Mouse (Mus musculus): ENCODE data around the gene Mum1. TPM values are rescaled to one million over a fixed set of nuclear protein-coding genes. Genes with fewer than 3 reads are reported as not detected.

Mum1 gene
- total and polyA plus RNA-seq, 2 experiments from 2014 or later: 45.8 to 49.3 TPM

DNA sequence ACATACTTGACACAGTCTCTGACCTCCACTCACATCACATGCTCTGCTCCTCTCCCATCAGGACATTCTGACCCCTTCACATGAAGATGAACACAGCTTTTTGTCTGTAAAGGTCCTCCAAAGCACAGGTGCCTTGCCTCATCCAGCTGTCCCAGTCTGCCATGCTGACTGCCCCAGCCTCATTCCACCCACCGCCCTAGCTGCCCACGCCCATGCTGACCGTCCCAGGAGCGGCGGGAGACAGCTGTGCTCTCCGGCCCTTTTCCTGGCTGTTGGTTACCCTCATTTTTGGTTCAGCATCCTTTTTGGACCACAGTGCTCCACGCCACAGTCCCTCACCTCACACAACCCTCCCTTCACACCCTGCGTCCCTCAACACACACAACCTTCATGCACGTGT lies 52.2 kb downstream of the Mum1 start:
- Histone ChIP-seq H3K9ac (replicated peaks; ENCODE audit: low read length) (no peak overlapping the region), H3K27ac (no peak overlapping the region), H3K4me3 (ENCODE audit: low read length) (no peak overlapping the region), H3K4me1 (ENCODE audit: insufficient read depth, low read length) (no peaks in the 10 kb centered on the region), H3K9me3 (ENCODE audit: low read length) (no peaks in the 10 kb centered on the region), H3K4me2 (ENCODE audit: low read depth, low read length) (no peak overlapping the region), H3K36me3 (ENCODE audit: insufficient read depth, low read length) (peaks cover 56% of the 10 kb centered on the region), H3K27me3 (ENCODE audit: insufficient read depth, low read length) (no peaks in the 10 kb centered on the region)
- DNase-seq (ENCODE audit: low spot score): no peak
- 94% methylated on average over 9 of the region's 9 CpGs for WGBS
- no peak for TF ChIP-seq CTCF (IDR thresholded peaks at IDR 0.05; ENCODE audit: low read depth)
- ATAC-seq: no peak

DNA sequence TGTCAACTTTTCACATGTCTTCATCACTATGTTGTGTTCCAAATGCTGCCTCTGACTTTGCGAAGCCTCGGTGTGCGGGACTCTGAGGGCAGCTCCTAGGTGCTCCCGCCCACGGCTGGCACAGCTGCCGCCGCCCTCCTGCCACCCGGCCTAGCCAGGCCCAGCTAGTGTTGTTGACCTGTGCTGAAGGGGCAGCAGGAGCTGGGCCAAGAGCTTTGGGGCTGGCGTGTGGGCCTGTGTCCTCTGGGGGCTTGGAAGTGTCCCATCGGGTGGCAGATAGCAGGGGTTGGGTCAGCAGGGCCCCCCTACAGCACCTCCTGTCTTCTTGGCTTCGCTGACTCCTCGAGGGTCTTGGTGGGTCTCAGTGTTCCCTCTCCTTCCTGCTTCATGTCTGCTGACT lies 53.0 kb downstream of the Mum1 start:
- Histone ChIP-seq H3K4me1 (ENCODE audit: insufficient read depth, low read length) (no peaks in the 10 kb centered on the region), H3K4me2 (ENCODE audit: low read depth, low read length) (no peak overlapping the region), H3K4me3 (ENCODE audit: low read length) (no peak overlapping the region), H3K9me3 (ENCODE audit: low read length) (no peaks in the 10 kb centered on the region), H3K36me3 (ENCODE audit: insufficient read depth, low read length) (peaks cover 64% of the 10 kb centered on the region), H3K27ac (no peak overlapping the region), H3K27me3 (ENCODE audit: insufficient read depth, low read length) (no peaks in the 10 kb centered on the region), H3K9ac (replicated peaks; ENCODE audit: low read length) (no peak overlapping the region)
- no peak for TF ChIP-seq CTCF (IDR thresholded peaks at IDR 0.05; ENCODE audit: low read depth)
- DNase-seq (ENCODE audit: low spot score): no peak
- 89% methylated on average over 12 of the region's 12 CpGs for WGBS
- ATAC-seq: no peak

DNA sequence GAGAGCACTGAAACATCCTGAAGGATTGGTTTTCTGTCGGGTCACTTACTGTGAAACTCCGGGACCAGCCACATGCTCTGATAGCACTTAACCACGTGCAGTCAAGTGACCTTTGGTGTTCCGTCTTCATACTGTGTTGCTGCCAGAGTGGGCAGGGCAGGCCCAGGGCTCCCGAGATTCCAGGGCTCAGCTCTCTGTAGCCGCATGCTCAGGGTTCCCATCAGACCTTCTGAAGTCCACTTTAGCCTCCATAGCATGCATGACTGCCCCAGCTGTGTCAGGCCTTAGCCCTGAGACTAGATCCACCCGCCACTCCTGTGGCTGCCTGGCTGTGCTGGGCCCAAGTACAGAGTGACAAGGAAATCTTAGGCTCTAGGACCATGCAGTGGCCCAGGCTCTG lies 55.1 kb downstream of the Mum1 start:
- no peak for TF ChIP-seq CTCF (IDR thresholded peaks at IDR 0.05; ENCODE audit: low read depth)
- WGBS: 78% methylated on average over 7 of the region's 7 CpGs
- Histone ChIP-seq H3K4me2 (ENCODE audit: low read depth, low read length) (no peak overlapping the region), H3K4me1 (ENCODE audit: insufficient read depth, low read length) (no peaks in the 10 kb centered on the region), H3K27me3 (ENCODE audit: insufficient read depth, low read length) (no peaks in the 10 kb centered on the region), H3K9me3 (ENCODE audit: low read length) (no peaks in the 10 kb centered on the region), H3K27ac (peak overlapping the region; percentile 32; the same call in 1 of the 2 replicates), H3K4me3 (ENCODE audit: low read length) (no peak overlapping the region), H3K9ac (replicated peaks; ENCODE audit: low read length) (no peak overlapping the region), H3K36me3 (ENCODE audit: insufficient read depth, low read length) (peaks cover 67% of the 10 kb centered on the region)
- ATAC-seq (no peak; the same call in 1 of the 2 replicates), DNase-seq (ENCODE audit: low spot score) (no peak)

GRCm38 (mm10) chr10:80281921-80282371 lies 55.7 kb downstream of the Mum1 start:
- Histone ChIP-seq H3K27ac (peak overlapping the region; percentile 32; the same call in 1 of the 2 replicates), H3K36me3 (ENCODE audit: insufficient read depth, low read length) (peaks cover 61% of the 10 kb centered on the region), H3K4me1 (ENCODE audit: insufficient read depth, low read length) (no peaks in the 10 kb centered on the region), H3K9me3 (ENCODE audit: low read length) (no peaks in the 10 kb centered on the region), H3K9ac (replicated peaks; ENCODE audit: low read length) (no peak overlapping the region), H3K27me3 (ENCODE audit: insufficient read depth, low read length) (no peaks in the 10 kb centered on the region), H3K4me3 (ENCODE audit: low read length) (no peak overlapping the region), H3K4me2 (ENCODE audit: low read depth, low read length) (no peak overlapping the region)
- no peak for TF ChIP-seq CTCF (IDR thresholded peaks at IDR 0.05; ENCODE audit: low read depth)
- ATAC-seq (0 out of 2 replicates have a peak, but pooled peaks have one; percentile 13), DNase-seq (ENCODE audit: low spot score) (peak; percentile 46)
- 55% methylated on average over 8 of the region's 8 CpGs for WGBS

- WGBS: 88% methylated on average over 20 of the region's 20 CpGs
- no peak overlapping the region for H3K9ac ChIP-seq (replicated peaks; ENCODE audit: low read length)
- ATAC-seq: no peak
Observed at GRCm38 (mm10) chr10:80282481-80283441, 56.5 kb downstream of the Mum1 start.

DNA sequence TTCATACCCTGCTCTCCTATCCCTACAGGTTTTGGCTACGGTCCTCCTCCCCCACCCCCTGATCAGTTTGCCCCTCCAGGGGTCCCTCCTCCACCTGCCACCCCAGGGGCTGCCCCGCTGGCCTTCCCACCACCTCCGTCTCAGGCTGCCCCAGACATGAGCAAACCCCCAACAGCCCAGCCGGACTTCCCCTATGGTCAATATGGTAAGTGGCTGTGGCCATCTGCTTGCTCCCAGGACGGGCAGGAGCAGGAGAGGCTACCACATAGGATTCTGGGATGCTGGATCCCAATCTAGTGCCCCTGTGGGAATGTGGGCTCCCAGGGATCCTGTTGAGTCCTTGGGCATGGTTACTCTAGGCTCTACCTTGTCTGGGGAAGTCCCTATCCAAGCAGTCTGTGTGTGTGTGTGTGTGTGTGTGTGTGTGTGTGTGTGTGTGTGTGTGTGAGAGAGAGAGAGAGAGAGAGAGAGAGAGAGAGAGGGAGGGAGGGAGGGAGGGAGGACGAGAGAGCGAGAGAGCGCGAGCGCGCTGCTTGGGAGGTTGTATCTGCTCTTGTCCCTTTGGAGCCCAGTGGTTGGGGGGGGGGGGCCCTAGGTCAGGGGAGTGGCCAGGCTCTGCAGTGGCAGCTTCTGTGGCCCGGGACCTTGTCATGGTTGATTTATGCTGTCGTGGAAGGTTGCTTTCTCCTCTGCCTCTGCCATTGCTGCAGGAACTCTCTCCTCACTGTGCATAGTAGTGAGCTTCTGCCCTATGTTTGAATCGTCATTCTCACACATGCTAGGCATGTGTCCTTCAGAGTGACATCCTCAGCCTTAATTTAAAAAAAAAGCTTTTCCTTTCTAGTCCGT lies 59.2 kb downstream of the Mum1 start:
- DNase-seq (ENCODE audit: low spot score) (no peak), ATAC-seq (no peak)
- no peaks in the 10 kb centered on the region for H3K4me1 ChIP-seq (ENCODE audit: insufficient read depth, low read length)
- peaks cover 42% of the 10 kb centered on the region for H3K36me3 ChIP-seq (ENCODE audit: insufficient read depth, low read length)
- no peak overlapping the region for H3K9ac ChIP-seq (replicated peaks; ENCODE audit: low read length)
- 79% methylated on average over 15 of the region's 15 CpGs for WGBS
- H3K4me2 ChIP-seq (ENCODE audit: low read depth, low read length): no peak overlapping the region
- H3K27me3 ChIP-seq (ENCODE audit: insufficient read depth, low read length): no peaks in the 10 kb centered on the region
- no peak for TF ChIP-seq CTCF (IDR thresholded peaks at IDR 0.05; ENCODE audit: low read depth)
- H3K9me3 ChIP-seq (ENCODE audit: low read length): no peaks in the 10 kb centered on the region
- no peak overlapping the region for H3K27ac ChIP-seq
- H3K4me3 ChIP-seq (ENCODE audit: low read length): no peak overlapping the region

More at GRCm38 (mm10) chr10:80282481-80283441, 56.5 kb downstream of the Mum1 start:
- no peak overlapping the region for H3K4me3 ChIP-seq (ENCODE audit: low read length)
- H3K9me3 ChIP-seq (ENCODE audit: low read length): no peaks in the 10 kb centered on the region
- peaks cover 53% of the 10 kb centered on the region for H3K36me3 ChIP-seq (ENCODE audit: insufficient read depth, low read length)
- TF ChIP-seq CTCF (IDR thresholded peaks at IDR 0.05; ENCODE audit: low read depth): no peak
- no peak overlapping the region for H3K4me2 ChIP-seq (ENCODE audit: low read depth, low read length)
- no peaks in the 10 kb centered on the region for H3K27me3 ChIP-seq (ENCODE audit: insufficient read depth, low read length)
- no peak for DNase-seq (ENCODE audit: low spot score)
- no peak overlapping the region for H3K27ac ChIP-seq
- no peaks in the 10 kb centered on the region for H3K4me1 ChIP-seq (ENCODE audit: insufficient read depth, low read length)

All from hindbrain, postnatal 0 days (tissue).